Mouse (Mus musculus) yolk sac, embryonic 10.5 days (tissue): ENCODE results near the gene Zfy2.

Experiments used
- DNase-seq: peaks from one replicate; pipeline ENCODE4 v3.0.0-alpha.2; 2017; ENCODE audit warnings: low spot score

Gene Zfy2

GRCm38 (mm10) chrY:2170309-2170708, at the start of gene Zfy2:
TSS of gene Zfy2 (minus strand) at chrY:2170409.
- no peak for DNase-seq
